Mouse (Mus musculus) neural tube, embryonic 11.5 days (tissue): ENCODE measurements around the gene Dbnl. TPM values are rescaled to one million over a fixed set of nuclear protein-coding genes. Genes with fewer than 3 reads are reported as not detected.
"Not testable (repeated sequence)": the region's sequence is repeated elsewhere in the genome, so short reads cannot be mapped to it uniquely, and the experiment has no call there.

Experiments used
- ATAC-seq: fragments of 200-750 bp; cut with Nextera tagmentation; 2 replicates; pipeline ENCODE4 v1.8.0; 2017; ENCODE audit warnings: moderate number of reproducible peaks, mild to moderate bottlenecking, moderate TSS enrichment, moderate library complexity; ENCODE audit not compliant: insufficient read depth, low FRiP score, low TSS enrichment
- DNase-seq: peaks from one replicate; pipeline ENCODE4 v3.0.0-alpha.2; 2015; ENCODE audit warnings: low spot score
- H3K27ac ChIP-seq: fragments of 300-500 bp; sonication (generic); 2 replicates; pipeline ENCODE4 v1.5.1; 2014; ENCODE audit warnings: low read depth, mild to moderate bottlenecking, low read length
- H3K27me3 ChIP-seq: fragments of 300-500 bp; sonication (generic); 2 replicates; pipeline ENCODE4 v1.6.1; 2014; ENCODE audit warnings: mild to moderate bottlenecking, low read length, mixed read lengths; ENCODE audit not compliant: control insufficient read depth, insufficient read depth
- H3K36me3 ChIP-seq: fragments of 300-500 bp; sonication (generic); 2 replicates; pipeline ENCODE4 v1.6.1; 2014; ENCODE audit warnings: mild to moderate bottlenecking, low read length, moderate library complexity, mixed read lengths; ENCODE audit not compliant: control insufficient read depth, insufficient read depth
- H3K4me1 ChIP-seq: fragments of 300-500 bp; sonication (generic); 2 replicates; pipeline ENCODE4 v1.6.1; 2014; ENCODE audit warnings: low read length, mixed read lengths; ENCODE audit not compliant: control insufficient read depth, insufficient read depth
- H3K4me2 ChIP-seq: fragments of 300-500 bp; sonication (generic); 2 replicates; pipeline ENCODE4 v1.6.1; 2014; ENCODE audit warnings: low read depth, mild to moderate bottlenecking, moderate library complexity
- H3K4me3 ChIP-seq: fragments of 300-500 bp; sonication (generic); 2 replicates; pipeline ENCODE4 v1.5.1; 2014; ENCODE audit warnings: low read depth, low read length
- H3K9ac ChIP-seq: fragments of 300-500 bp; sonication (generic); 2 replicates; pipeline ENCODE4 v1.6.1; 2014; ENCODE audit warnings: mild to moderate bottlenecking, low read length
- H3K9me3 ChIP-seq: fragments of 300-500 bp; sonication (generic); 2 replicates; pipeline ENCODE4 v1.6.1; 2016; ENCODE audit warnings: low read length; ENCODE audit not compliant: control insufficient read depth
- WGBS: fragments of 180-500 bp; shearing (Covaris S2); extraction: QIAGEN DNeasy Blood & Tissue Kit; methylation state at CpG from one replicate; pipeline ENCODE4 v1.1.7; 2014; 5-methylcytosine and 5-hydroxymethylcytosine counted together
- polyA plus RNA-seq: library from polyadenylated mRNA; unstranded; fragments of >200 nt; fragmentation: Nextera tagmentation; extraction: Ambion mirVana; gene quantifications from 2 replicates; pipeline ENCODE4 v1.2.1, GENCODE M21; 2014

Gene Dbnl
- polyA plus RNA-seq, 1 experiment from 2014 or later, result 156 TPM

DNA sequence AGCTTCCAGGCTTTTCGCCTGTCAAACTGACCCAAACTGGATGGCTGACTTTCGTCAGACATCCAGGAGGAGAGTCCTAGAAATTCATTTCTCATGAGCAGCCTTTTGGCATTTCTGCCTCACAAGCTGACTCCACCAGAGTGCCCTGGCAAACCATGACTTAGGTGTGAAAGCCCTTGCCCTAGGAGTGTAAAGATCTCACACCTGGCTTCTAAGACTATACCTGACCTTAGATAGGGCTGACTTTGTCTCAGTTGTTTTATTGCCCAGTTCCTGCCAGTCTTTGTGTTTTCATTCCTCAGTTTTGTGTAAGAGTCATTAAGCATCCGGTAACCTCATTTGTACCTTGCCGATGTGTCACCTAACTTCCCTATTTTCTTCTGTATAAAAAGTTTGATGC is 21.2 kb downstream of the Dbnl start:
- H3K4me3 ChIP-seq, H3K27ac ChIP-seq, H3K9me3 ChIP-seq, H3K4me2 ChIP-seq, H3K4me1 ChIP-seq, DNase-seq, H3K36me3 ChIP-seq, H3K9ac ChIP-seq, ATAC-seq, H3K27me3 ChIP-seq: not testable (repeated sequence)
- WGBS, result 87% methylated on average over 4 of the region's 4 CpGs

DNA sequence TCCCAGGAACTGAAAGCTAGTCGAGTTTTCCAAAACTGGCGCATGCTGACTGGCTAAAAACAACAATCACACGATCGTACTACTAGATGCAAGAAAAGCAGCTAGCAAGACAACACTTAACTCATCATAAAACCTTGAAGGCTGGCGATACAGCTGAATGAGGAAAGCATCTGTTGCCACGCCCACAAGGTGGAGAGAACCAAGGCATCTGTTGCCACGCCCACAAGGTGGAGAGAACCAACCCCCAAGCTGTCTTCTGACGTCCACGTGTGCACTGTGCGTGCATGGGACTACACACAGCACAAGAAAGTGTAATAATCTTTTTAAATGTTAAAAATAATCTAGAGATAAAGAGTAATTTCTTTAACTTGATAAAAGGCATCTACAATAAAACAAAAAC is 25.1 kb downstream of the Dbnl start:
- Histone ChIP-seq H3K4me3 (no peak overlapping the region), H3K9me3 (no peaks in the 10 kb centered on the region), H3K27ac (no peak overlapping the region), H3K9ac (no peak overlapping the region), H3K4me2 (no peak overlapping the region), H3K27me3 (no peaks in the 10 kb centered on the region), H3K4me1 (no peaks in the 10 kb centered on the region), H3K36me3 (no peaks in the 10 kb centered on the region)
- 80% methylated on average over 10 of the region's 10 CpGs for WGBS
- no peak for DNase-seq
- no peak for ATAC-seq

DNA sequence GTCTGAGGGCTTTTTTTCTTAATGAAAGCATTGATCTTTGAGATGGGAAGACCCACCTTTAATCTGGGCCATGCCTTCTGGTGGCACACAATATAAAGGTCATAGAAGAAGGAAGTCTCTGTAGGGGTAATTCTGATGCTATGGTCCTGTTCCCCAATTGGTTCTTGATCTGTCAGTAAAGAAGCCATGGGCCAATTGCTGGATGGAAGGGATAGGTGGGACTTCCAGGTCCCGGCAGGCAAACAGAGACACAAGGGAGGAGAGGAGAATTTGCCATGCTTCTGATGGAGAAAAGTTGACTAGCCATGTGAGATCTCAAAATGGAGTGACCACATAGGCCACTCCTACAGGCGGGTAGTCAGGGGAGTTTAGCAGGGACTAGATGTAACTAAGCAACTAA is 30.9 kb downstream of the Dbnl start:
- Histone ChIP-seq H3K9me3 (no peaks in the 10 kb centered on the region), H3K27ac (no peak overlapping the region), H3K9ac (no peak overlapping the region), H3K4me2 (no peak overlapping the region), H3K4me1 (no peaks in the 10 kb centered on the region), H3K4me3 (no peak overlapping the region), H3K36me3 (no peaks in the 10 kb centered on the region), H3K27me3 (no peaks in the 10 kb centered on the region)
- WGBS, result 62% methylated on average over 2 of the region's 2 CpGs
- DNase-seq (no peak), ATAC-seq (no peak)

DNA sequence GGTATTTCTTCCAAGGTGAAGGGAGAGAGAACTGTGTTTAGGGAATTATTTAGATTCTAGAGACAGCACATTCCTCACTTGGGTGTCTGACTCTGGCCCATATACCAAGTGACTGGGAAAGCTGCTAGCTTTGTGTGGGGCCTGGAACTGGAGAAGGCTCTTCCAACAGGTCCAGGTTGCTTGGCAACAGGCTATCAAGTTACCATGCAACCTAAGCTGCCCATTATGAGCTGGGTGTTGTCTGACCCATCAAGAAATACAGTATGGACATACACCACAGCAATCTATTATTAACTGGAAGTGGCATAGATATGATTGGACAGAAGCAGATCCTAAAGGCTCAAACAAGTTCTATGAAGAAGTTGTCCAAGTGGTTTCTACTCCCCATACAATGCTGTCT is 37.1 kb downstream of the Dbnl start:
- H3K9me3 ChIP-seq, result no peaks in the 10 kb centered on the region
- DNase-seq (no peak), ATAC-seq (no peak)
- H3K4me1 ChIP-seq, result no peaks in the 10 kb centered on the region
- no peak overlapping the region for H3K4me3 ChIP-seq
- H3K27me3 ChIP-seq, result no peaks in the 10 kb centered on the region
- H3K27ac ChIP-seq, result no peak overlapping the region
- H3K4me2 ChIP-seq, result no peak overlapping the region
- no peak overlapping the region for H3K9ac ChIP-seq
- peaks cover 4% of the 10 kb centered on the region for H3K36me3 ChIP-seq

DNA sequence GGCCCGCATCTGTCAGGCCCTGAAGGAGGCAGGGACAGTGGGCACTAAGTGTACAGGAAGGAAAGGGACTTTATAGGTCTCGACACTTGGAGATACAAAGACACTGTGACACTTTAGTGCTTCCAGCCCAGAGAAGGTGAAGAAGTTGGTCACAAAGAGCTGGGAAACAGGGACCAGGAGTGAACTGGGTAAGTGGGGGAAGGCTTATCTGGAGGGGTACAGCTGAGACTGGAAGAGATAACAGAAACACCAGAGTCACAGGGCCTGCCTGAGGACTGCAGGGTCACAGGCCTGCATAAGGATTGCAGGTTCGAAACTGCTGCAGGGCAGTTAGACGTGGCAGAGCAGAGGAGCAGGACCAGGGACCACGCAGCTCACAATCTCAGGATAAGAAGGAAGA is 39.6 kb downstream of the Dbnl start:
- Histone ChIP-seq H3K9me3 (no peaks in the 10 kb centered on the region), H3K4me2 (no peak overlapping the region), H3K27me3 (no peaks in the 10 kb centered on the region), H3K4me3 (no peak overlapping the region), H3K9ac (no peak overlapping the region), H3K36me3 (peaks cover 4% of the 10 kb centered on the region), H3K4me1 (no peaks in the 10 kb centered on the region), H3K27ac (no peak overlapping the region)
- 91% methylated on average over 5 of the region's 5 CpGs for WGBS
- no peak for DNase-seq
- no peak for ATAC-seq

DNA sequence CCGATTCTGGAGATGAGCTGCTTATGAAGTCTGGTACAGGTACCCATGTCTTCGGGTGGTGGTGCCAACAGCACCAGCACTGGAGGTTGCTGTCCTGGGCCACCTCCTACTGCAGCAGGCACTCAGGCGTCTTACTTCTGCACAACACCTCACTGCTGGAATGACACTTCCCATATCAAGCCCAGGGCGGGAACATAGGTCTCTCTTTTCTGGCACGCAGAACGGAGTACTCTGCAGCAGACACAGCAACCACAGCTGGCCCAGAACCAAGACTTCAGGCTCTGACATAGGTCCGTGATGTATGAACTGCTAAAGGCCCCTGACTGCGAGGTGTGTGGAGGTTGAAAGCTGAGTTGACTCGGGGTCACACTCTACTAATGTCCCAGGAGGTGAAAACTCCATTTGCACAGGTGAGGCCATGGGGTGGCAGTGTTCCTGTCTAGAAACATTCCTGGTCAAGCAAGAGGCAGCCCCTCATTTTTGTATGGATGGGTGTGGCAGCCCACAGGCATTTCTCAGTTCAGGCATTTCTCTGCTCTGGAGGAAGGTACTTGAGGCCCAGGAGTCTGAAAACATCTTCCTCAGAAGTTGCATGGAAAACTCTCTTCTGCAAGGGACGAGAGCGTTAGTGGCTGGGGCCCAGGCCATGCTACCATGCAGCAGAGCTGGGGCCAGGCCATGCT is 40.4 kb downstream of the Dbnl start:
- WGBS, result 90% methylated on average over 11 of the region's 11 CpGs
- Histone ChIP-seq H3K27me3 (no peaks in the 10 kb centered on the region), H3K36me3 (peaks cover 4% of the 10 kb centered on the region), H3K4me2 (no peak overlapping the region), H3K9me3 (no peaks in the 10 kb centered on the region), H3K27ac (no peak overlapping the region), H3K4me3 (no peak overlapping the region), H3K4me1 (no peaks in the 10 kb centered on the region), H3K9ac (no peak overlapping the region)
- DNase-seq (no peak), ATAC-seq (no peak)

DNA sequence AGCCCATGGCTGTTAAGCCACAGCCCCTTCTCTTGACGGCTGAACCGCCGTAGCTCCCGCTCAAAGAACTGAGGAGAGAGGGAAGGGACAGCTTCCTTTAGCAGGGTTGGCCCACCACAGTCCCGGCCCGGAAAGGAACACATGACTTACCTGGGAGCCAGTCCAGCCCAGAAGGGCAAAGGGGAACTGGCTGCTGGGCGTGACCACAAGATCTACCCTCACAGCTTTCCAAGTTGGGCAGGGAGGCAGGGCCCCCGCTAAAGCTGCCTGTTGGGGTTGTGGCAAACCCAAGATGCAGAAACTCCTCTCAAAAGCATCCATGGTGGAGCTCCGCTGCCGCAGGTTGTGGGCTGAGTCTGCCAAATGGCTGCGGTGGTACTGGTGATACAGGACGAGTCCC is 41.0 kb downstream of the Dbnl start:
- Histone ChIP-seq H3K27ac (no peak overlapping the region), H3K36me3 (peaks cover 4% of the 10 kb centered on the region), H3K9ac (no peak overlapping the region), H3K27me3 (no peaks in the 10 kb centered on the region), H3K4me1 (no peaks in the 10 kb centered on the region), H3K9me3 (no peaks in the 10 kb centered on the region), H3K4me2 (no peak overlapping the region), H3K4me3 (no peak overlapping the region)
- no peak for ATAC-seq
- WGBS, result 97% methylated on average over 12 of the region's 12 CpGs
- no peak for DNase-seq

DNA sequence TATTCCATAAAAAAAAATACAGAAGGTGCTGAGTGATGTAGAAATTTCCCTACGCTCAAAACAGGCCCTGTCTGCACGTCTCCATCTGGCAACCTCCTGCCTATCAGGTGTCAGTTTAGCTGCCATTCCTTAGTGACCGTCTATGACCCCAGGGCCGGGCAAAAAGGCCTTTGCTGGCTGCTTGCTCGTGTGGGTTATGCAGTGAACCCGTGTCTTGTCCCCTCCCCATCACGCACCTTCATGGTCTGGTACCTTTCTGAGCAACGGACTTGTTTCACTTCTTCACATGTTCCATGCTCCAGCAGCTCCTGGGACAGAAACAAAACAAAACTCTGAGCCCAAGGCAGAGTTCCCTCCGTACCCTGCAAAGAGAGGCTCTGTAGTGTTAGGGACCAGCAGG is 46.2 kb downstream of the Dbnl start:
- no peak for DNase-seq
- no peak for ATAC-seq
- no peak overlapping the region for H3K4me2 ChIP-seq
- no peak overlapping the region for H3K27ac ChIP-seq
- H3K27me3 ChIP-seq, result no peaks in the 10 kb centered on the region
- no peaks in the 10 kb centered on the region for H3K9me3 ChIP-seq
- H3K36me3 ChIP-seq, result no peaks in the 10 kb centered on the region; the same call in 1 of the 2 replicates
- H3K9ac ChIP-seq, result no peak overlapping the region
- no peak overlapping the region for H3K4me3 ChIP-seq
- WGBS, result 91% methylated on average over 9 of the region's 9 CpGs
- H3K4me1 ChIP-seq, result no peaks in the 10 kb centered on the region

DNA sequence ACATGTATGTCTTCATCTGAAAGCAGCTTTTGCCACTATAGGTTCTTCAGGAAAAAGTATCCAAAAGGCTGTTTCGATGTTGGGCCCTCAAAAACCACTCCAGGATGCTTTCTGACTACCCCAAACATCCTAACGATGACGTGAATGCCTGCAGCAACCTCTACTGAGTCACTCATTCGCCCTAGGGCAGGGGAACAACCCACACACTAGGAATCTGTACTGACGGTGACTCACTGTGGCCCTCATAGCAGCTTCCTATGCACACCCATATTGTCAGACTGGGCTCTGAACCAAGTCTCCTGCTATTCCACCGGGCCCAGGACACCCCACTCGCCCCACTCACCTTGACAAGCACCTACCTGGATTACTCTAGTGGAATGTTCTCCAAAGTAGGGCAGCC is 46.8 kb downstream of the Dbnl start:
- no peaks in the 10 kb centered on the region; the same call in 1 of the 2 replicates for H3K36me3 ChIP-seq
- 90% methylated on average over 7 of the region's 7 CpGs for WGBS
- no peak overlapping the region for H3K4me2 ChIP-seq
- H3K4me1 ChIP-seq, result no peaks in the 10 kb centered on the region
- H3K9ac ChIP-seq, result no peak overlapping the region
- no peak overlapping the region for H3K4me3 ChIP-seq
- no peak overlapping the region for H3K27ac ChIP-seq
- no peak for ATAC-seq
- DNase-seq, result no peak
- H3K27me3 ChIP-seq, result no peaks in the 10 kb centered on the region
- H3K9me3 ChIP-seq, result no peaks in the 10 kb centered on the region
